In genomic region chr17:69181560-69182316, GRCm38 (mm10) we compare ENCODE assay signal across 9 mouse cellular contexts.
DNase-seq lines count a peak whose midpoint lies in the region; ATAC-seq lines count a peak whose summit lies in the region.
"Had no signal": no experiment of that assay in that cellular context is flagged by ENCODE, and none has a peak within 500 bp of the region (broad histone marks: within the 10 kb centered on the region; RNA-seq: fewer than 3 reads in every experiment).

No protein-coding gene starts in this region.

- H3K9me3 ChIP-seq in midbrain, embryonic 11.5 days (ENCODE audit: control insufficient read depth, low read length): no peaks in the 10 kb centered on the region

- no peaks in the 10 kb centered on the region for H3K36me3 ChIP-seq in midbrain, embryonic 11.5 days (ENCODE audit: control insufficient read depth, insufficient read depth, low read length)

- WGBS in midbrain, embryonic 11.5 days: 26% methylated on average over 7 of the region's 7 CpGs

- peak overlapping the region; percentile 37; the same call in 1 of the 2 replicates for H3K27ac ChIP-seq in midbrain, embryonic 11.5 days (ENCODE audit: low read depth, low read length)

- peak; percentile 25 for DNase-seq in brain, adult 2 months (ENCODE audit: low read depth, low spot score)
- DNase-seq in embryo, embryonic 11 days: peak; percentile 48
- DNase-seq in heart, postnatal 4 days: peak; percentile 23
- peak; percentile 85 for DNase-seq in midbrain, embryonic 11.5 days (ENCODE audit: low spot score, missing footprints)
- no peak for DNase-seq in urinary bladder, postnatal 36 days (ENCODE audit: low spot score in 2 of 2)
- DNase-seq in right cerebral cortex, postnatal 36 days (ENCODE audit: low spot score in 2 of 2): no peak
- DNase-seq in left cerebral cortex, postnatal 25 days (ENCODE audit: low spot score in 2 of 2): no peak
- no peak for DNase-seq in frontal cortex, adult 2 months (ENCODE audit: extremely low spot score in 1 of 2, low spot score in 1 of 2)
- DNase-seq: lung, postnatal 14 days had no signal

- no peak overlapping the region for H3K9ac ChIP-seq in midbrain, embryonic 11.5 days (ENCODE audit: low read length)

- no peaks in the 10 kb centered on the region for H3K27me3 ChIP-seq in midbrain, embryonic 11.5 days (ENCODE audit: control insufficient read depth, insufficient read depth, low read length)

- intact Hi-C loops in left cerebral cortex, postnatal 25 days (cut with DNase I): loop anchor here (1.0 kb wide), 1 partner anchor 23 kb away; no protein-coding TSS in a partner anchor

- no peaks in the 10 kb centered on the region for H3K4me1 ChIP-seq in midbrain, embryonic 11.5 days (ENCODE audit: control insufficient read depth, insufficient read depth, low read length)

- ATAC-seq in midbrain, embryonic 11.5 days (ENCODE audit: low FRiP score): peak; percentile 81

- H3K4me3 ChIP-seq in midbrain, embryonic 11.5 days (ENCODE audit: low read depth, low read length): no peak overlapping the region

- peak overlapping the region; percentile 10; the same call in 1 of the 2 replicates for H3K4me2 ChIP-seq in midbrain, embryonic 11.5 days

Comparison
In these comparisons a context has a peak if more than half of its experiments do, and no peak if none do; other contexts are left out.
1. DNase-seq: peak in brain, adult 2 months (single experiment), embryo, embryonic 11 days (single experiment), heart, postnatal 4 days (single experiment) and midbrain, embryonic 11.5 days (single experiment); none in urinary bladder, postnatal 36 days (0 of 2), right cerebral cortex, postnatal 36 days (0 of 2), left cerebral cortex, postnatal 25 days (0 of 2) and frontal cortex, adult 2 months (0 of 2).